Mouse (Mus musculus): ENCODE results near the gene Nek9.

The Nek9 gene

DNA sequence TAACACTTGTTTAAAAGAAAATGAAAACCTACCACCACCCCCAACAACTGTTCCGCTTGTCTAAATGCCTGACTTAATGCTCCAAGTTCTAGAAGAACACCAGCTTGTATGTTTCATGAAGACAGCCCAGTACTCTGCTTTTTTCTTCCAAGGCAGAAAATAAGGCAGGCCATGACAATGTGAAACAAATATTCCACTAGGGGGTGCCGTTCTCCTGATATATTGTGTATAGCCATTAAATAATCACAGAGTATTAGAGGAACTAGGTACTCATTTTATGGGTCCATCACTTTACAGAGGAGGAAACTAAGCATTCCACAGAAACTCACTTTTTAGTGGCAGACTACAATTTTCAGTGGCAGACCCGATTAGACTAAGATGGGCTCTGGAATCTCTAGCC lies 7.2 kb upstream of the Nek9 start:
- DNase-seq, result peak; percentile 94

- DNase-seq, result no peak
Observed at GRCm38 (mm10) chr12:85345559-85345958, 6.4 kb upstream of the Nek9 start.

DNA sequence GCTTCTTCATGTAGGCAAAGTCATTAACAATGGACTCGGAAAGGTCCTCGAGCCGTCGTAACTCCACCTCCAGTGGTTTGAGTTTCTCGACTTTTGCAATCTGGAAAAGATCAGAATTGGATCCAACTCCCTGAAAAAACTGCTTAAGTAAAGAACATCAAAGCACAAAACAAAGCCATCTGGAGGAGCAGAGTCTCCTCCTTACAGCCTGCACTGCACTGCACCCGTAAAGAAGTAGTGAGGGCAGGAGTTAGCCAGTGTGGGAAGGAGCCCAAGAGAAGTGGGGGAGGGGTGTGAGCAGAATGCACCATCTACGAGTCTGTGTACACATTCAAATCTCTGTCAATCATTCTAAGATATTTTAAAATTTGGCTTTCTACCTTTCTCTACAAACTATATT lies 5.1 kb upstream of the Nek9 start:
- DNase-seq, result no peak

GRCm38 (mm10) chr12:85342310-85342709 lies 3.1 kb upstream of the Nek9 start:
- no peak for DNase-seq

DNA sequence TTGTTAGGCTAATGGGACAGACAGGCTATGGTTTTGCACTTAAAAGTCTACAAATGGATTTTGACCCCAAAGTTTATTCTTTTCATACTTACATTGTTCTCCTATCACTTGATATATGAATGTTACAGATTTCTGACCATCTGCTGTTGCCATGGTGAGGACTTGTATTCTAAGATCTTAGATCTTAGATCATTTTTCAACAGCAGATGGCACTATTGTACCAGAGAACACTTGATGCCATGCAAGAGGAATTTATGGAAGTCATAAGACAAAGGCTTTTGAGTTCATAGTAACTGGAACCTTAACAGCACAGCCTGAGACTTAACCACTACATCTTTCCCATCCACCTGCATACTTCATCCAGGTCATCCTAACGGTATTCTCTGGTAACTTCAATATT lies 2.0 kb upstream of the Nek9 start:
- peak; percentile 86 for DNase-seq

- peak; percentile 81 for DNase-seq
Observed at GRCm38 (mm10) chr12:85339947-85340346, 785 bp upstream of the Nek9 start.

DNA sequence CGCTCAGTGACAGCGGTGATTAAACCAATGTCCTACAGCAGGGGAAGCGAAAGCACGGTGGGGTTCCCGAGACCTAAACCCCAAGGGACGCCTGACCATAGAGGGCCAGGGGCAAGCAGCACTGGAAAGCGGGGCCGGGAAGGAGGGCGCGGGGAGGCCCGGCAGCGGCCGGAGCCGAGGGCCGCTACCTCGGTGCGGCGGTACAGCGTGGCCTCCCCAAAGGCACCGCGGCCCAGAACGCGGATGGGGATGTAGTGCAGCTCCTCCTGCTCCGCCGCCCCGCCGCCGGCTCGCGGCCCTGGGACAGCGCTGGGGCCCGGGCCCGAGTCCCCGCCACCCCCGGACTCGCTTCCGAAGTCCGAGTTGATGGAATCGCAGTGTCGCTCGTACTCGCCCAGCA lies 347 bp downstream of the Nek9 start:
- DNase-seq, result no peak

- DNase-seq, result no peak
Observed at GRCm38 (mm10) chr12:85337567-85338311, 1.4 kb downstream of the Nek9 start.

DNA sequence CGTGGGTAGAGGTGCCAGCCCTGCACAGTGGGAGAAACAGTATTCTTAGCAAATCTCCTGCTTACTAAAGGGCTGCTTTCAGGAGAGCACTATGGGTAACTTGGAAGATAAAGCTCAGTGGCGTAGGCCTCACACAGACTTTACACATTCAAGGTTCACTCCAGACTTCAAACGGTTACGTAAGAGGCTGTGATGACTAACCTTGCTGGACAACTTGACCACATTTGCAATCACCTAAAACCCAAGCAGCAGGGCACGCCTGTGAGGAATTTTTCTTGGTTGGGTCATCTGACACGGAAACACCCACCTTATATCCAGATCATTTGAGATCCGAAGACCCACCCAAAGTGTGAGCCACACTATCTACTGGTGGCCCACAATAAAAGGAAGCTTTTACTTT lies 9.0 kb downstream of the Nek9 start:
- peak; percentile 58 for DNase-seq

- DNase-seq, result no peak
Observed at GRCm38 (mm10) chr12:85308651-85309050, 30.5 kb downstream of the Nek9 start.

DNA sequence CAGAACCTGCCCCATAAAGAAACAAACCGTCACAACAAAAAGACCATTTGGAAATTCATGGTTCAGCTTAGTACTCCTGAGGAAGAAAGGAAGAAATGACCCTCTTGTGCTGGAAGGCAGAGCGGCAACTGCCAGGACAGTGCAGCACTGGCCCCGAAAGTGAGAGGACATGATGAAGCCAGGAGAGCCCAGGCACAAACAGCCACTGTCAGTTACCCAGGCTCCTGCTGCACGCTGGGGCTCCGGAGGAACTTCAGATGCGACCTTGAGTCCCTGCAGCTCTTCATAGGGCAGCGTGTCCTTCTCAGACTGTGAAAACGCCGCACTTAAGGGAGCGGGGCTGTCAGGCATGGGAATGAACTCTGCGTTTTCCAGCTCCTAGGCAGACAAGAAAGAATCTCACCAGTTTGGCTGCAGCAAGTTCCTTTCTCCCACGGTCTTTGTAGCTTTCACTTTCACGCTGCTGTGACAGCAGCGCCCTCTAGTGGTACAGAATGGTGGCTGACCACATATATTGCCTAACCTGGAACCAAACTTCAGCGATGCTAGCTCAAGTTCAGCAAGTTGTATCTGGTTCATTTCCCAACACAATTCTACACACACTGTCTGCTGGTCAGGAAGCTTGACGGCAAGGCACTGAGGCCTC lies 33.8 kb downstream of the Nek9 start:
- peak; percentile 94 for DNase-seq

DNA sequence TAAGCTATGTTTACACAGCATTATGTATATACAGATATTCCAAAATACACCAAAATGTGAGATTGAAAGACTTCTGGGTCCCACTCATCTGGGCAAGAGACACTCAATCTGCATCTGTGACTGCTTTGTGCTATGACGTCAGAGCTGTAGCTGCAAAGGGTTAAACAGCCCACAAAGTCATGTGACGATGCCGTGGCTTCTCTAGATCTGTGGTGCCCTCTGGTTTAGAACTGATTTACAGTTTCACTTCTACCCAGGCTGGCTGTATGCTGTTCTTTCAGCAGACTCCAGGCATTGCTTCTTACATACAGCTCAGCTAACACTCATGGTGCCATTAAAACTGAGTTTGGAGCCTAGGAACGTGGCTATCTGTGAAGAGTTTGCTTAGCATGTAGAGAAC lies 34.4 kb downstream of the Nek9 start:
- DNase-seq, result peak; percentile 30

DNA sequence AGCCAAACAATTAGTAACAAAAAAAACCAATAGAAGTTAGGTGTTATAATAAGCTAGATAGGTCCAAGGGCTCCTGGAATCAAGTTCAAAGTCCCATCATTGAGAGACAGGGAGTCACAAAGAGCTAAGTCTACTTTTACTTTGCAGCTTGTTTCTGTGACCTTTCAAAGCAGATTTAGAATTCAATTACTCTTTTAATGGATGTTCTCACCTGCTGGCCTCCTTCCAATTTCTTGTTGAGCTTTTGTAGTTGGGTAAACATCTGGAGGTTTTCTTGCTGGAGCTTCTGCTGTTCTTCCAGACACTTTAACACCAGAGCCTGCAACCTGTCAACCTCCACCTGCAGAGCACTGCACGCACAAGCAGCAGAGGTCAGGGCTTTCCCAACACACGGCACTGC lies 35.9 kb downstream of the Nek9 start:
- DNase-seq, result no peak

GRCm38 (mm10) chr12:85298835-85299180 lies 40.4 kb downstream of the Nek9 start:
- no peak for DNase-seq

GRCm38 (mm10) chr12:85298127-85298834 lies 40.9 kb downstream of the Nek9 start:
- no peak for DNase-seq

DNA sequence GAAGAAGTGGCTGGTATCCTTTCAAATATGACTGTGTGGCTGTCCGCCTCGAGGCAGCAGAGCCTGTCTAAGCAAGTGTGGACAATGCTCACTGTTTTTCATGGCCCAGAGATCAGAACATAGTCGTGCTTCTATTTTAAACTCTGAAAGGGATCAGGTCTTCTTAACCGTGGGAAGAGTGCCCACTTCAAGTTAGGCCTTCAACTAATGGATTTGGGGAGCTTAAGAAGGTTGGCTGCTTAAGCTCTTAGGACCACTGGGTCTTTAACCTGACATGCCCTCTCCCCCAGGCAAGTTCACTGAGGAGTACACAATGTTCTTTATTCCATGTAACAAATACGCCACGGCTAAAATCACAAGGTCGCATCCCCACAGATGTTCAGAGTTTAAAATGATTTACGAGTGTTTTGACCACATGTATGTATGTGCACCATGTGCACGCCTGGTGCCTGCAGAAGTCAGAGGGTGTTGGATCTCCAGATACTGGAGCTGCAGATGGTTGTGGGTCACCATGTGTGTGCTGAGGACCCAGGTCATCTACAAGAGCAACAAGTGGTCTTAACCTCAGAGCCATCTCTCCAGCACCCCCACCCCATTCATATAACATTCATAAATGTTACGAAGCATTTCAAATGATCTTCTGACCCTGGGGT lies 41.7 kb downstream of the Nek9 start:
- DNase-seq, result no peak

DNA sequence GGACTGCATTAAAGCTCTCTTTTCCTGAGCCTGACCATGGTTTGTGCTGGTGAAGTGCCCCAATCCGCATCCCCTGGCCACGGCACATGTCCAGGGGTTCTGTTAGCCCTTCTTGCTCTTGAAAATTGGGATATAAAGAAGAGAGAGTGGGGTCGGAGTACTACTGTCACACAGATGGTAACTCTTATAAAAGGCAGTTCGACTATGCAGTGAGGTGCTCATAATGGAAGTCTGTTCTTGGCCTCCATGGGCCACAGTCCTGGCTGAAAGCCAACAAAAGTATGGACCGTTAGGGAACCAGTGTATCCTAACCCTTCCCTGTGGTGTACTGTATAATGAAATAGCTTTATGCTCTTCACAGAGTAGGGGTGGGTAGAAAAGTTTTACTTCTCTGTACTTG lies 42.2 kb downstream of the Nek9 start:
- DNase-seq, result no peak

- no peak for DNase-seq
Observed at GRCm38 (mm10) chr12:85295506-85295905, 43.7 kb downstream of the Nek9 start.

GRCm38 (mm10) chr12:85292906-85293305 lies 46.3 kb downstream of the Nek9 start:
- peak; percentile 29 for DNase-seq

DNA sequence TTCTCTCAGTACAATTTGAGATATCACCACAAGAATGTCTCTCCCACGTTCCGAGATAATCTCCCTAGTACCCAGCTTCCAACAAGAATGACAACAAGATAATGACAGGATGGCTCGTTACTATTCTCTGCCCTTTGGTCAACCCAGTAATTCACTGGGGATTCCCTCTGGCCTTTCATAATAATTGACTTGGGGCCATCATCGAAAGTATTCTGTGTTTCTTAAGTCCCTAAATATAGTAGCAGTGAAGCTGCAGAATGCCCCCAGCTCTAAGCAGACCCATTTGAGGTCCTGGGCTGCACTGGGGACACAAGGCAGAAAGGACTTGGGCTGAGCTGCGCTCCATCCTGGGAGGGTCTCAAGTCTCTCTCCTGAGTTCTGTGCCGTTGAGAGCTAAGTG lies 46.9 kb downstream of the Nek9 start:
- DNase-seq, result no peak

- no peak for DNase-seq
Observed at GRCm38 (mm10) chr12:85291541-85291940, 47.6 kb downstream of the Nek9 start.

- no peak for DNase-seq
Observed at GRCm38 (mm10) chr12:85290633-85291032, 48.5 kb downstream of the Nek9 start.

- DNase-seq, result peak; percentile 60
Observed at GRCm38 (mm10) chr12:85289157-85290000, 49.8 kb downstream of the Nek9 start.
